Mouse (Mus musculus) T-helper 2 cell (primary cell): Measurements from ENCODE around the gene Tstd2.

ENCODE experiments used
- in situ Hi-C: fragments of 300-600 bp; cut with MboI, MseI; formaldehyde crosslinking; loops from one replicate; pipeline ENCODE4 v1.15.1; 2025; ENCODE audit warnings: high pct_unique_total_duplicates

Gene Tstd2

GRCm38 (mm10) chr4:46120767-46121166 is 17.7 kb downstream of the Tstd2 start:
- in situ Hi-C loops, result no loop called here

GRCm38 (mm10) chr4:46119514-46120094 is 18.9 kb downstream of the Tstd2 start:
- in situ Hi-C loops, result no loop called here

GRCm38 (mm10) chr4:46117536-46117935 is 21.0 kb downstream of the Tstd2 start:
- in situ Hi-C loops, result no loop called here

- in situ Hi-C loops, result no loop called here
Measured at GRCm38 (mm10) chr4:46116544-46117175, 21.8 kb downstream of the Tstd2 start.

GRCm38 (mm10) chr4:46115308-46115707 is 23.2 kb downstream of the Tstd2 start:
- in situ Hi-C loops, result no loop called here

GRCm38 (mm10) chr4:46111361-46111760 is 27.1 kb downstream of the Tstd2 start:
- in situ Hi-C loops, result no loop called here

GRCm38 (mm10) chr4:46110084-46110483 is 28.4 kb downstream of the Tstd2 start:
- in situ Hi-C loops, result no loop called here

- in situ Hi-C loops, result no loop called here
Measured at GRCm38 (mm10) chr4:46102078-46102769, 36.3 kb downstream of the Tstd2 start.

GRCm38 (mm10) chr4:46101211-46101711 is 37.2 kb downstream of the Tstd2 start:
- in situ Hi-C loops, result no loop called here

GRCm38 (mm10) chr4:46100539-46100938 is 38.0 kb downstream of the Tstd2 start:
- in situ Hi-C loops, result no loop called here

GRCm38 (mm10) chr4:46099132-46099531 is 39.4 kb downstream of the Tstd2 start:
- in situ Hi-C loops, result no loop called here

- in situ Hi-C loops, result no loop called here
Measured at GRCm38 (mm10) chr4:46097591-46097990, 40.9 kb downstream of the Tstd2 start.

GRCm38 (mm10) chr4:46096546-46096945 is 41.9 kb downstream of the Tstd2 start:
- in situ Hi-C loops, result no loop called here

- in situ Hi-C loops, result no loop called here
Measured at GRCm38 (mm10) chr4:46095826-46096159, 42.7 kb downstream of the Tstd2 start.

- in situ Hi-C loops, result no loop called here
Measured at GRCm38 (mm10) chr4:46094916-46095825, 43.3 kb downstream of the Tstd2 start.

- in situ Hi-C loops, result no loop called here
Measured at GRCm38 (mm10) chr4:46092429-46093076, 45.9 kb downstream of the Tstd2 start.

- in situ Hi-C loops, result no loop called here
Measured at GRCm38 (mm10) chr4:46089524-46090125, 48.9 kb downstream of the Tstd2 start.

- in situ Hi-C loops, result no loop called here
Measured at GRCm38 (mm10) chr4:46087852-46088251, 50.6 kb downstream of the Tstd2 start.

GRCm38 (mm10) chr4:46087427-46087771 is 51.1 kb downstream of the Tstd2 start:
- in situ Hi-C loops, result no loop called here

GRCm38 (mm10) chr4:46086718-46087426 is 51.6 kb downstream of the Tstd2 start:
- in situ Hi-C loops, result no loop called here
